Mouse (Mus musculus) effector memory CD4-positive, alpha-beta T cell, adult 7 months (primary cell): ENCODE data around the gene Unc13c. TPM values are rescaled to one million over a fixed set of nuclear protein-coding genes. Genes with fewer than 3 reads are reported as not detected.

Experiments
- polyA plus RNA-seq: library from polyadenylated mRNA; unstranded; fragments of 100-300 nt; shearing (Covaris generic); gene quantifications from one replicate; pipeline ENCODE4 v1.2.1, GENCODE M21; 2017

Unc13c gene
- polyA plus RNA-seq = 0.09 TPM

DNA sequence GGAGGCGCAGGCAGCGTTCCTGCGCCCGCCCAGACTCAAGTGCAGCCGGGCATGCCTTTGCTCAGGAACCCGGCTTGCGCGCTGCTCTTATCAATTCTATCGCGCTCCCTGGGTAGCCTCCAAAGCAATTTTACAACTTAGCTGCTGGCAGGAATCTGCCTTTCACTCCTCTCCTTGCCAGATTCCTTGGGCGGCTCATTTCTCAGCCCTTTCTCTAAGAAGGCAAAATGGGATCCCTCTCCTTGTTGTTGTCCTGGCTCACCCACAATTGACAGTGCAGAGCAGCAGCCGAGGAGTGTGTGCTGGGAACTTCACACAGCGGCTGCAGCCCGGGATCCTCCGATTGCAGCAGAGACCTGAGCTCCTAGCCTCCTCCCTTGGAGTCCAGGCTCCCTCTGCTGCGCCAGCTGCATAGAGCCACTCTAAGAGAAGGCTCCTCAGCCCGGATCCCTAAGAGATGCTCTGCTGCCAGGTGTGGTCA lies at the start of gene Unc13c:
Gene Unc13c, minus strand, starts transcription at position 326 of the 481 bp plus-strand sequence.

Other genes with a start within 250 kb of the Unc13c start
- gene Wdr72, start 141.4 kb upstream of the Unc13c start, polyA plus RNA-seq = 0.55 TPM